Mouse (Mus musculus): ENCODE measurements around the gene Elfn2. TPM values are rescaled to one million over a fixed set of nuclear protein-coding genes. Genes with fewer than 3 reads are reported as not detected.
A peak's percentile ranks its signal among the peaks of the same experiment; 100 is the strongest.

The Elfn2 gene
- polyA plus RNA-seq, 1 experiment from 2014 or later: 3.3 TPM

- H3K4me1 ChIP-seq (replicated peaks): peaks cover 46% of the 10 kb centered on the region
- H3K4me2 ChIP-seq (replicated peaks): peak overlapping the region; percentile 77
- 5% methylated on average over 14 of the region's 14 CpGs for whole genome bisulfite sequencing
- H3K27me3 ChIP-seq: peaks cover 67% of the 10 kb centered on the region
- no peaks in the 10 kb centered on the region for H3K9me3 ChIP-seq
- H3K27ac ChIP-seq: no peak overlapping the region
- no peak overlapping the region for H3K9ac ChIP-seq (replicated peaks)
- peak overlapping the region; percentile 50; the same call in 1 of the 2 replicates for H3K4me3 ChIP-seq (replicated peaks)
- H3K36me3 ChIP-seq: no peaks in the 10 kb centered on the region
- ATAC-seq: 0 out of 2 replicates have a peak, but pooled peaks have one; percentile 14
These were observed 845 bp upstream of the Elfn2 start for GRCm38 (mm10) chr15:78719416-78719815.

DNA sequence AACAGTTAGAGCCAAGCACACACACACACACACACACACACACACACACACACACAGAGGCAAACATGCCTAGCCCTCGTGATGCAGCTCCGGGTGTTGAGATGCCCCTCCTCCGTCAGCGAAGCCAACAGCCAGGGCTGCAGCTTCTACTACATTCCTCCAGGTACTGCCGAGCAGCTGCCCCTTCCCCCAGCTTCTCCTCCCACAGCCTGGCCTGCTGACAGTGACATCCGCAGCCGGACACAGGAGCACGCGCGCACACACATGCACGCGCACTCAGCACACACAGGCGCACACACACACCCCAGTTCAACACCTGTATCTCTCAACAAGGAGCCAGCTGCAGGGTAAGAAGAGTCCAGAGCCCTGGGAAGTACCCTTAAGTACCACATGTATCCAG lies 1.6 kb downstream of the Elfn2 start:
- H3K4me3 ChIP-seq (replicated peaks): peak overlapping the region; percentile 50
- no peaks in the 10 kb centered on the region for H3K36me3 ChIP-seq
- peak overlapping the region; percentile 73 for H3K9ac ChIP-seq (replicated peaks)
- H3K4me1 ChIP-seq (replicated peaks): peaks cover 65% of the 10 kb centered on the region
- peak overlapping the region; percentile 77 for H3K4me2 ChIP-seq (replicated peaks)
- ATAC-seq: no peak
- H3K27ac ChIP-seq: 0 out of 2 replicates have a peak overlapping the region, but pooled peaks have one; percentile 25
- H3K27me3 ChIP-seq: peaks cover 82% of the 10 kb centered on the region
- no peaks in the 10 kb centered on the region for H3K9me3 ChIP-seq
- WGBS: 59% methylated on average over 13 of the region's 13 CpGs

- no peak overlapping the region for H3K4me3 ChIP-seq (replicated peaks)
- H3K27ac ChIP-seq: no peak overlapping the region
- peaks cover 76% of the 10 kb centered on the region for H3K4me1 ChIP-seq (replicated peaks)
- peaks cover 90% of the 10 kb centered on the region for H3K27me3 ChIP-seq
- no peaks in the 10 kb centered on the region for H3K36me3 ChIP-seq
- H3K4me2 ChIP-seq (replicated peaks): peak overlapping the region; percentile 77
- no peak overlapping the region for H3K9ac ChIP-seq (replicated peaks)
- no peak for ATAC-seq
- no peaks in the 10 kb centered on the region for H3K9me3 ChIP-seq
- WGBS: 48% methylated on average over 5 of the region's 5 CpGs
These were observed 2.7 kb downstream of the Elfn2 start for GRCm38 (mm10) chr15:78715856-78716255.

DNA sequence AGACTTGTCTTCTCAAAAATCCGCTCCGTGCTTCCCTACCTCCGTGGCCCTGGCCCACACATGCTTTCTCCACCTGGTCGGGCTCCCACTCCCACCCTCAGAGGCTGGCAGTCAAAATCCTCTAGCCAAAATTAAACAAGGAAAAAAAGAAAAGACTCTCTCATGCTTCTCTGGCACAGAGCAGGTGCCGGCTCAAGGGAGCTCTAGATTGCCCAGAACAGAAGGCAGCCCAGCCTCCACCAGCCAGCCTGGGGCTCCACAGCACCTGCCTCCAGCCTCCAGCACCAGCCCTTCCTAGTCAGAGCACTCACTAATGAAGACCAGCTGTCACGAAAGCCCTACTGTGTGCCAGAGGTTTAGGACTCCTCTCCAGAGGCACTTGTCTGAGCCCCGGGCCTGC lies 4.8 kb downstream of the Elfn2 start:
- no peak overlapping the region for H3K4me2 ChIP-seq (replicated peaks)
- WGBS: 85% methylated on average over 7 of the region's 7 CpGs
- no peaks in the 10 kb centered on the region for H3K9me3 ChIP-seq
- no peaks in the 10 kb centered on the region for H3K36me3 ChIP-seq
- no peak overlapping the region for H3K4me3 ChIP-seq (replicated peaks)
- no peak for ATAC-seq
- H3K4me1 ChIP-seq (replicated peaks): peaks cover 82% of the 10 kb centered on the region
- no peak overlapping the region for H3K9ac ChIP-seq (replicated peaks)
- H3K27ac ChIP-seq: no peak overlapping the region
- peaks cover 82% of the 10 kb centered on the region for H3K27me3 ChIP-seq

GRCm38 (mm10) chr15:78712335-78713258 lies 6.0 kb downstream of the Elfn2 start:
- Histone ChIP-seq H3K4me1 (replicated peaks) (peaks cover 71% of the 10 kb centered on the region), H3K4me2 (replicated peaks) (peak overlapping the region; percentile 57), H3K36me3 (no peaks in the 10 kb centered on the region), H3K9ac (replicated peaks) (peak overlapping the region; percentile 42), H3K27me3 (peaks cover 77% of the 10 kb centered on the region), H3K9me3 (no peaks in the 10 kb centered on the region), H3K4me3 (replicated peaks) (peak overlapping the region; percentile 34), H3K27ac (peak overlapping the region; percentile 56; the same call in 1 of the 2 replicates)
- peak; percentile 29 for ATAC-seq
- WGBS: 9% methylated on average over 53 of the region's 53 CpGs

DNA sequence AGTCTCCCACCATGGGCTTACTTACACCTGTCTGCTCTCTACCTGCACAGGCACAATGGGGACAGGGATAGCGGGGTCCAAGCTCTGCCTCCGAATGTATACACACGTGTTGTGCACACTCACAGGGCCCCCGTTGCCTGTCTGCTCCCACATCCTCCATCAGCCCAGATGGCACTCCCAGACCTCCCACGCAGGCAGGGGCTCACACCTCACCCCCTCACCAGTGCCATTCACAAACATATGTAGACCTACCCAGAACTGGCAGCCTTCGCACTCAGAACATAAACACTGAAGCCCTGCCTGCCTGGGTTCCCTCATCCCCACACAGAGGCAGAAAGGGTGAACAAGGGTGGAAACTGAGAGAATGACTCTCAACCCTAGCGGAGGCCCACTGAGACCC lies 6.6 kb downstream of the Elfn2 start:
- no peaks in the 10 kb centered on the region for H3K9me3 ChIP-seq
- no peaks in the 10 kb centered on the region for H3K36me3 ChIP-seq
- H3K4me3 ChIP-seq (replicated peaks): no peak overlapping the region
- H3K9ac ChIP-seq (replicated peaks): no peak overlapping the region
- peak overlapping the region; percentile 57 for H3K4me2 ChIP-seq (replicated peaks)
- peaks cover 73% of the 10 kb centered on the region for H3K27me3 ChIP-seq
- no peak for ATAC-seq
- 0 out of 2 replicates have a peak overlapping the region, but pooled peaks have one; percentile 56 for H3K27ac ChIP-seq
- H3K4me1 ChIP-seq (replicated peaks): peaks cover 64% of the 10 kb centered on the region
- WGBS: 73% methylated on average over 7 of the region's 7 CpGs

GRCm38 (mm10) chr15:78710634-78711033 lies 7.9 kb downstream of the Elfn2 start:
- Histone ChIP-seq H3K4me2 (replicated peaks) (peak overlapping the region; percentile 37), H3K9ac (replicated peaks) (peak overlapping the region; percentile 37; the same call in 1 of the 2 replicates), H3K4me3 (replicated peaks) (no peak overlapping the region), H3K4me1 (replicated peaks) (peaks cover 57% of the 10 kb centered on the region), H3K27ac (peak overlapping the region; percentile 67), H3K27me3 (peaks cover 60% of the 10 kb centered on the region), H3K36me3 (no peaks in the 10 kb centered on the region), H3K9me3 (no peaks in the 10 kb centered on the region)
- peak; percentile 59 for ATAC-seq
- 30% methylated on average over 6 of the region's 6 CpGs for WGBS

DNA sequence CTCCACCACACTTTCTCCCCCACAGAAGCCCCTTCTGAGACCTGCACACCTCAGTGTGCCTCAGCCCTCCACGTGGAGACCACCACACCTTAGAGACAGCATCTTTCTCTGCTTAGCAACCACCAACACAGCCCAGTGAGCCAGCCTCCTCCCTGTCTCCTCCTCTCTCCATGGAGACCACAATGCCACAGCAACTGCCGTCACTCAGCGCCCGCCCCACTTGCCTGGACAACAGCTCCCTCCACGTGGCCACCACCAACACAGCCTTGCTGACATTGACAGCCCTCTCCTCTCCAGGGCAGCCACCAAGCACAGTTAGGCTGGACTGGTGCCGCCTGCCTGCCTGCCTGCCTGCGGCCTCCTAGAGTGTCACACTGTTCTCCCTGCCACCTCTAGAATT lies 8.8 kb downstream of the Elfn2 start:
- H3K9ac ChIP-seq (replicated peaks): 0 out of 2 replicates have a peak overlapping the region, but pooled peaks have one; percentile 39
- peak; percentile 65 for ATAC-seq
- no peak overlapping the region for H3K4me3 ChIP-seq (replicated peaks)
- no peaks in the 10 kb centered on the region for H3K9me3 ChIP-seq
- peak overlapping the region; percentile 37; the same call in 1 of the 2 replicates for H3K4me2 ChIP-seq (replicated peaks)
- WGBS: 10% methylated on average over 7 of the region's 7 CpGs
- peaks cover 52% of the 10 kb centered on the region for H3K27me3 ChIP-seq
- H3K4me1 ChIP-seq (replicated peaks): peaks cover 50% of the 10 kb centered on the region
- H3K27ac ChIP-seq: peak overlapping the region; percentile 67
- H3K36me3 ChIP-seq: no peaks in the 10 kb centered on the region

DNA sequence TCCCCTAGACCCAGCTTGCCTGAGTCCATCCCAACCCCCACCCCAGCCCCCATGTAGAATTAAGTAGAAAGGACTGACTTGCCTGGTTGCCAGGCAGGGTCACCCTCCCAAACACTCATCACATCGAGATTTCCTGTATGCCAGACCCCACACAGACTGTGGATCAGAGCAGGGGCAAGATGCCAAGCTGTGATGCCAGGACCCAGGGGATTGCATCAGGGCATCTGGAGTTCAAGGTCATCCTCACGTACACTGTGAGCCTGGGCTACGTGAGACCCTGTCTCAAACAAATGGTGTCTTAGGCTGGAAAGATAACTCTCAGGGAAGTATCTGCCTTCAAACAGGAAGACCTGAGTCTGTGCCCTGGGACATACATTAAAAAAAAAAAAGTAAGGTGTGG lies 11.9 kb downstream of the Elfn2 start:
- 58% methylated on average over 3 of the region's 3 CpGs for WGBS
- Histone ChIP-seq H3K9me3 (no peaks in the 10 kb centered on the region), H3K36me3 (no peaks in the 10 kb centered on the region), H3K27me3 (peaks cover 20% of the 10 kb centered on the region), H3K4me2 (replicated peaks) (no peak overlapping the region), H3K4me3 (replicated peaks) (no peak overlapping the region), H3K27ac (no peak overlapping the region), H3K4me1 (replicated peaks) (peaks cover 33% of the 10 kb centered on the region), H3K9ac (replicated peaks) (no peak overlapping the region)
- ATAC-seq: no peak

DNA sequence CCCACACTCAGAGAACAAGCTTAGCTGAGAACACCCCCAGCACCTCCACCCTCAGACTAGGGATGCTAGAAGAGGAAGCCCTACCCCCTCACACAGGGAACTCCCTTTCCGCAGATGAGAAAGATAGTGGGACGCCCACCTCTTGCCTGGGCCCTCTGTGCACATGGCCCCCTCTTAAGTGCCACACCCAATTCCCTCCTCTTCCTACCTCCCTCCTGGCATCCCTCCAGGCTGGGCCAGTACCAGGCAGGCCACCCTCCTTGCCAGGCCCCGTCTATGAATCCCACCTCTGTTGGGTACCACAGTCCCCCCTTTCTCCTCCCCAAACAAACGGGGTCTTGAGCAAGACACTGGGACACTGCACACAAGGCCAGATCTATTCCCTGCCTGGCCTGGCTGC lies 13.7 kb downstream of the Elfn2 start:
- H3K27me3 ChIP-seq: 0 out of 2 replicates have a peak, but pooled peaks cover 11% of the 10 kb centered on the region
- no peak overlapping the region for H3K4me3 ChIP-seq (replicated peaks)
- WGBS: 73% methylated on average over 4 of the region's 4 CpGs
- peaks cover 15% of the 10 kb centered on the region for H3K4me1 ChIP-seq (replicated peaks)
- no peaks in the 10 kb centered on the region for H3K9me3 ChIP-seq
- H3K27ac ChIP-seq: no peak overlapping the region
- H3K9ac ChIP-seq (replicated peaks): no peak overlapping the region
- no peak overlapping the region for H3K4me2 ChIP-seq (replicated peaks)
- H3K36me3 ChIP-seq: no peaks in the 10 kb centered on the region
- ATAC-seq: no peak

- Histone ChIP-seq H3K4me3 (replicated peaks) (no peak overlapping the region), H3K9me3 (no peaks in the 10 kb centered on the region), H3K4me2 (replicated peaks) (no peak overlapping the region), H3K36me3 (no peaks in the 10 kb centered on the region), H3K27me3 (0 out of 2 replicates have a peak, but pooled peaks cover 15% of the 10 kb centered on the region), H3K27ac (no peak overlapping the region), H3K4me1 (replicated peaks) (peaks cover 7% of the 10 kb centered on the region), H3K9ac (replicated peaks) (no peak overlapping the region)
- 0 out of 2 replicates have a peak, but pooled peaks have one; percentile 25 for ATAC-seq
- WGBS: 92% methylated on average over 3 of the region's 3 CpGs
These were observed 14.6 kb downstream of the Elfn2 start for GRCm38 (mm10) chr15:78704007-78704406.

GRCm38 (mm10) chr15:78700420-78700819 lies 18.2 kb downstream of the Elfn2 start:
- Histone ChIP-seq H3K4me1 (replicated peaks) (peaks cover 28% of the 10 kb centered on the region), H3K36me3 (no peaks in the 10 kb centered on the region), H3K9me3 (no peaks in the 10 kb centered on the region), H3K4me2 (replicated peaks) (no peak overlapping the region), H3K4me3 (replicated peaks) (no peak overlapping the region), H3K27ac (no peak overlapping the region), H3K27me3 (0 out of 2 replicates have a peak, but pooled peaks cover 12% of the 10 kb centered on the region), H3K9ac (replicated peaks) (no peak overlapping the region)
- WGBS: 85% methylated on average over 2 of the region's 2 CpGs
- ATAC-seq: no peak
